Mouse (Mus musculus): ENCODE measurements around the gene Ralgps1. TPM values are rescaled to one million over a fixed set of nuclear protein-coding genes. Genes with fewer than 3 reads are reported as not detected.

Ralgps1 gene
- total and polyA plus RNA-seq, 3 experiments, result 0.62 to 2.1 (median 1.5) TPM

- Histone ChIP-seq H3K9me3 (replicated peaks; ENCODE audit: low read length) (no peaks in the 10 kb centered on the region), H3K27ac (ENCODE audit: insufficient read depth, low read depth) (no peak overlapping the region), H3K36me3 (replicated peaks in 1 of 2; ENCODE audit: control insufficient read depth in 1 of 2, insufficient read depth in 1 of 2, low read length in 1 of 2) (peaks cover 0 to 16% of the 10 kb centered on the region in 2 experiments), H3K27me3 (replicated peaks) (no peaks in the 10 kb centered on the region), H3K4me1 (ENCODE audit: control insufficient read depth in 1 of 2, insufficient read depth in 2 of 2) (peaks cover 0 to 4% of the 10 kb centered on the region in 2 experiments; a peak in 1 of 4 replicates), H3K4me3 (replicated peaks in 1 of 3; ENCODE audit: low read depth in 2 of 3, low read length in 2 of 3, poor library complexity in 1 of 3) (no peak overlapping the region), H3K79me2 (replicated peaks; ENCODE audit: control insufficient read depth, extremely low read depth, insufficient read depth, poor library complexity, severe bottlenecking) (no peaks in the 10 kb centered on the region), H3K9ac (ENCODE audit: insufficient read depth, low read depth) (no peak overlapping the region), H3K4me2 (ENCODE audit: insufficient read depth, low read depth, poor library complexity, severe bottlenecking) (no peak overlapping the region)
- DNase-seq (ENCODE audit: extremely low read depth), result no peak
- TF ChIP-seq JUND (conservative IDR thresholded peaks at IDR 0.05; ENCODE audit: low read depth, low read length) (no peak), ZC3H11A (IDR thresholded peaks at IDR 0.05; ENCODE audit: low read depth, low read length) (no peak), KAT2A (IDR thresholded peaks at IDR 0.05; ENCODE audit: insufficient replicate concordance, low read length) (no peak), POLR2A (IDR thresholded peaks at IDR 0.05; ENCODE audit: low read depth, low read length) (no peak), GABPA (IDR thresholded peaks at IDR 0.05; ENCODE audit: insufficient replicate concordance, low read depth, low read length) (no peak), MXI1 (IDR thresholded peaks at IDR 0.05; ENCODE audit: low read depth, low read length) (no peak), CHD1 (IDR thresholded peaks at IDR 0.05; ENCODE audit: low read depth, low read length) (no peak), ZNF384 (IDR thresholded peaks at IDR 0.05; ENCODE audit: low read depth, low read length) (no peak), CTCF (conservative IDR thresholded peaks at IDR 0.05 in 1 of 2, IDR thresholded peaks at IDR 0.05 in 1 of 2; ENCODE audit: low read depth in 2 of 2, low read length in 2 of 2) (no peak), EP300 (IDR thresholded peaks at IDR 0.05; ENCODE audit: low read length) (no peak)
- dilution Hi-C loops (cut with MboI; ENCODE audit: extremely low pct_ligation_motif_present, extremely low pct_unique_long_range_greater_than_20kb, low sequenced_read_pairs) (no loop called here), in situ Hi-C loops (cut with MboI; ENCODE audit: low pct_ligation_motif_present, low pct_unique_long_range_greater_than_20kb, low sequenced_read_pairs) (loop anchor here (25.0 kb wide), 1 partner anchor 377 kb away; the partner anchor contains the start of gene Slc2a8)
Observed at GRCm38 (mm10) chr2:33364656-33365055, 6.6 kb downstream of the Ralgps1 start.

DNA sequence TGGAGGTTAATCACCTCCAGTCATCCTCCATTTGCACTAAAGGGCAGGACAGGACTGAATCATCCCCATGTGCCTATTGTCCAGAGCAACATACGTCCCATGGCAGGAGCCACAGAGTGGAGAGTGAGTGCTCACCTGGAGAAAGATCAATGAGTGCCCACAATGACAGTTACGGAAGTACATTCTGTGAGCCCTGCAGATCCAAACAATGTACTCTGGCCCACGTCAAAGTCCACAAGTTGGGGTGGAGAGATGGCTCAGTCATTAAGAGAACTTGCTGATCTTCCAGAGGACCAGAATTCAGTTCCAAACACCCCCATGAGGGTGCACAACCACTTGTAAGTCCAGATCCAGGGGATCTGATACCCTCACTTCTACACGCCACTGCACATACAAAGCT is 7.4 kb downstream of the Ralgps1 start:
- in situ Hi-C loops (cut with MboI; ENCODE audit: low pct_ligation_motif_present, low pct_unique_long_range_greater_than_20kb, low sequenced_read_pairs), result loop anchor here (25.0 kb wide), 1 partner anchor 377 kb away; the partner anchor contains the start of gene Slc2a8
- H3K9ac ChIP-seq (ENCODE audit: insufficient read depth, low read depth), result no peak overlapping the region
- no peaks in the 10 kb centered on the region for H3K9me3 ChIP-seq (replicated peaks; ENCODE audit: low read length)
- H3K79me2 ChIP-seq (replicated peaks; ENCODE audit: control insufficient read depth, extremely low read depth, insufficient read depth, poor library complexity, severe bottlenecking), result no peaks in the 10 kb centered on the region
- H3K36me3 ChIP-seq (replicated peaks in 1 of 2; ENCODE audit: control insufficient read depth in 1 of 2, insufficient read depth in 1 of 2, low read length in 1 of 2), result peaks cover 0 to 16% of the 10 kb centered on the region in 2 experiments
- H3K4me2 ChIP-seq (ENCODE audit: insufficient read depth, low read depth, poor library complexity, severe bottlenecking), result no peak overlapping the region
- no peaks in the 10 kb centered on the region for H3K27me3 ChIP-seq (replicated peaks)
- TF ChIP-seq NRF1 (IDR thresholded peaks at IDR 0.05; ENCODE audit: low read depth, low read length) (no peak), JUND (conservative IDR thresholded peaks at IDR 0.05; ENCODE audit: low read depth, low read length) (no peak), E2F4 (IDR thresholded peaks at IDR 0.05; ENCODE audit: insufficient replicate concordance, low read depth, low read length) (no peak), POLR2AphosphoS2 (IDR thresholded peaks at IDR 0.05; ENCODE audit: low read depth, low read length) (no peak)
- no peak overlapping the region for H3K27ac ChIP-seq (ENCODE audit: insufficient read depth, low read depth)
- dilution Hi-C loops (cut with MboI; ENCODE audit: extremely low pct_ligation_motif_present, extremely low pct_unique_long_range_greater_than_20kb, low sequenced_read_pairs), result no loop called here
- DNase-seq (ENCODE audit: extremely low read depth), result no peak
- H3K4me3 ChIP-seq (replicated peaks in 1 of 3; ENCODE audit: low read depth in 2 of 3, low read length in 2 of 3, poor library complexity in 1 of 3), result no peak overlapping the region
- H3K4me1 ChIP-seq (ENCODE audit: control insufficient read depth in 1 of 2, insufficient read depth in 2 of 2), result no peaks in the 10 kb centered on the region

GRCm38 (mm10) chr2:33361139-33361716 is 10.1 kb downstream of the Ralgps1 start:
- Histone ChIP-seq H3K27me3 (replicated peaks) (no peaks in the 10 kb centered on the region), H3K79me2 (replicated peaks; ENCODE audit: control insufficient read depth, extremely low read depth, insufficient read depth, poor library complexity, severe bottlenecking) (no peaks in the 10 kb centered on the region), H3K36me3 (replicated peaks in 1 of 2; ENCODE audit: control insufficient read depth in 1 of 2, insufficient read depth in 1 of 2, low read length in 1 of 2) (peaks cover 0 to 5% of the 10 kb centered on the region in 2 experiments), H3K9ac (ENCODE audit: insufficient read depth, low read depth) (no peak overlapping the region), H3K4me1 (ENCODE audit: control insufficient read depth in 1 of 2, insufficient read depth in 2 of 2) (no peaks in the 10 kb centered on the region), H3K4me3 (replicated peaks in 1 of 3; ENCODE audit: low read depth in 2 of 3, low read length in 2 of 3, poor library complexity in 1 of 3) (no peak overlapping the region), H3K9me3 (replicated peaks; ENCODE audit: low read length) (no peaks in the 10 kb centered on the region), H3K4me2 (ENCODE audit: insufficient read depth, low read depth, poor library complexity, severe bottlenecking) (no peak overlapping the region), H3K27ac (ENCODE audit: insufficient read depth, low read depth) (no peak overlapping the region)
- no peak for DNase-seq (ENCODE audit: extremely low read depth)
- in situ Hi-C loops (cut with MboI; ENCODE audit: low pct_ligation_motif_present, low pct_unique_long_range_greater_than_20kb, low sequenced_read_pairs), result loop anchor here (25.0 kb wide), 1 partner anchor 374 kb away; the partner anchor contains the start of gene Slc2a8
- no peak for TF ChIP-seq JUND (conservative IDR thresholded peaks at IDR 0.05; ENCODE audit: low read depth, low read length)
- TF ChIP-seq KAT2A (IDR thresholded peaks at IDR 0.05; ENCODE audit: insufficient replicate concordance, low read length), result no peak
- TF ChIP-seq ZC3H11A (IDR thresholded peaks at IDR 0.05; ENCODE audit: low read depth, low read length), result no peak
- no peak for TF ChIP-seq RAD21 (IDR thresholded peaks at IDR 0.05; ENCODE audit: low read depth, low read length)
- TF ChIP-seq MXI1 (IDR thresholded peaks at IDR 0.05; ENCODE audit: low read depth, low read length), result no peak
- TF ChIP-seq TCF12 (IDR thresholded peaks at IDR 0.05; ENCODE audit: low read depth, low read length), result no peak
- no peak for TF ChIP-seq NRF1 (IDR thresholded peaks at IDR 0.05; ENCODE audit: low read depth, low read length)
- TF ChIP-seq ZKSCAN1 (IDR thresholded peaks at IDR 0.05; ENCODE audit: borderline replicate concordance, low read depth, low read length), result no peak
- TF ChIP-seq TBP (conservative IDR thresholded peaks at IDR 0.05; ENCODE audit: low read depth, low read length), result no peak
- no peak for TF ChIP-seq ETS1 (conservative IDR thresholded peaks at IDR 0.05; ENCODE audit: low read depth, low read length)
- no peak for TF ChIP-seq GABPA (IDR thresholded peaks at IDR 0.05; ENCODE audit: insufficient replicate concordance, low read depth, low read length)
- no peak for TF ChIP-seq NELFE (IDR thresholded peaks at IDR 0.05; ENCODE audit: low read depth, low read length)
- no peak for TF ChIP-seq MYC (IDR thresholded peaks at IDR 0.05; ENCODE audit: low read depth, low read length)
- TF ChIP-seq ELF1 (IDR thresholded peaks at IDR 0.05; ENCODE audit: low read depth, low read length), result no peak
- TF ChIP-seq MAFK (IDR thresholded peaks at IDR 0.05; ENCODE audit: insufficient replicate concordance, low read length), result no peak
- dilution Hi-C loops (cut with MboI; ENCODE audit: extremely low pct_ligation_motif_present, extremely low pct_unique_long_range_greater_than_20kb, low sequenced_read_pairs), result no loop called here

All from CH12.LX (cell line).